ENCODE assay signal across 24 mouse cellular contexts in genomic region chr11:85613586-85613985, GRCm38 (mm10).
A peak's percentile ranks its signal among the peaks of the same experiment; 100 is the strongest.
DNase-seq lines count a peak whose midpoint lies in the region; ATAC-seq and TF ChIP-seq lines count a peak whose summit lies in the region.
"Had no signal": no experiment of that assay in that cellular context is flagged by ENCODE, and none has a peak within 500 bp of the region (broad histone marks: within the 10 kb centered on the region; RNA-seq: fewer than 3 reads in every experiment).

No protein-coding gene starts in this region.

- no peaks in the 10 kb centered on the region for H3K4me1 ChIP-seq in intestine, embryonic 16.5 days (ENCODE audit: control insufficient read depth, insufficient read depth, low read length)
- no peaks in the 10 kb centered on the region for H3K4me1 ChIP-seq in intestine, postnatal 0 days (replicated peaks; ENCODE audit: control insufficient read depth, insufficient read depth, low read length)
- peaks cover 4% of the 10 kb centered on the region; the same call in 1 of the 2 replicates for H3K4me1 ChIP-seq in liver, adult 2 months (ENCODE audit: control insufficient read depth, insufficient read depth, low read length)
- peaks cover 5% of the 10 kb centered on the region; the same call in 1 of the 2 replicates for H3K4me1 ChIP-seq in liver, postnatal 0 days (ENCODE audit: insufficient read depth)
- H3K4me1 ChIP-seq in stomach, embryonic 16.5 days (ENCODE audit: control insufficient read depth, insufficient read depth, low read length): peaks cover 27% of the 10 kb centered on the region
- H3K4me1 ChIP-seq in stomach, postnatal 0 days (replicated peaks; ENCODE audit: control insufficient read depth, insufficient read depth): no peaks in the 10 kb centered on the region; the same call in 1 of the 2 replicates
- H3K4me1 ChIP-seq: midbrain, embryonic 15.5 days had no signal

- no peaks in the 10 kb centered on the region for H3K27me3 ChIP-seq in intestine, embryonic 16.5 days (replicated peaks; ENCODE audit: control insufficient read depth, insufficient read depth, low read length)
- no peaks in the 10 kb centered on the region for H3K27me3 ChIP-seq in intestine, postnatal 0 days (replicated peaks; ENCODE audit: control insufficient read depth, insufficient read depth, low read length)
- H3K27me3 ChIP-seq in liver, adult 2 months (ENCODE audit: control insufficient read depth, insufficient read depth, low read length): no peaks in the 10 kb centered on the region
- H3K27me3 ChIP-seq in liver, postnatal 0 days (ENCODE audit: insufficient read depth, low read length): no peaks in the 10 kb centered on the region
- no peaks in the 10 kb centered on the region for H3K27me3 ChIP-seq in stomach, embryonic 16.5 days (ENCODE audit: control insufficient read depth, insufficient read depth, low read length)
- H3K27me3 ChIP-seq in stomach, postnatal 0 days (ENCODE audit: control insufficient read depth, insufficient read depth, low read length): no peaks in the 10 kb centered on the region
- H3K27me3 ChIP-seq: heart, embryonic 15.5 days; liver, embryonic 13.5 days; midbrain, embryonic 15.5 days; Patski; stomach, embryonic 15.5 days had no signal

- peak overlapping the region; percentile 10; the same call in 1 of the 2 replicates for H3K27ac ChIP-seq in intestine, embryonic 16.5 days (ENCODE audit: low read length)
- H3K27ac ChIP-seq in intestine, postnatal 0 days (ENCODE audit: low read depth, low read length): no peak overlapping the region
- H3K27ac ChIP-seq in liver, adult 2 months (replicated peaks; ENCODE audit: insufficient read depth, low read depth, low read length): no peak overlapping the region
- no peak overlapping the region for H3K27ac ChIP-seq in liver, postnatal 0 days (ENCODE audit: low read depth)
- H3K27ac ChIP-seq in stomach, embryonic 16.5 days (ENCODE audit: low read length): 0 out of 2 replicates have a peak overlapping the region, but pooled peaks have one; percentile 13
- H3K27ac ChIP-seq in stomach, postnatal 0 days (replicated peaks): no peak overlapping the region
- H3K27ac ChIP-seq: heart, embryonic 10.5 days; heart, embryonic 15.5 days; hindbrain, embryonic 14.5 days; liver, embryonic 13.5 days; midbrain, embryonic 15.5 days; stomach, embryonic 15.5 days had no signal

- no peaks in the 10 kb centered on the region for H3K36me3 ChIP-seq in intestine, embryonic 16.5 days (ENCODE audit: control insufficient read depth, insufficient read depth, low read length)
- H3K36me3 ChIP-seq in intestine, postnatal 0 days (ENCODE audit: control insufficient read depth, insufficient read depth): no peaks in the 10 kb centered on the region
- H3K36me3 ChIP-seq in liver, adult 2 months (ENCODE audit: control insufficient read depth, insufficient read depth, low read length): no peaks in the 10 kb centered on the region
- no peaks in the 10 kb centered on the region for H3K36me3 ChIP-seq in liver, postnatal 0 days (replicated peaks; ENCODE audit: insufficient read depth, low read length)
- H3K36me3 ChIP-seq in stomach, embryonic 16.5 days (ENCODE audit: control insufficient read depth, insufficient read depth, low read length): no peaks in the 10 kb centered on the region
- no peaks in the 10 kb centered on the region for H3K36me3 ChIP-seq in stomach, postnatal 0 days (ENCODE audit: control insufficient read depth, insufficient read depth, low read length)
- H3K36me3 ChIP-seq: heart, embryonic 10.5 days; heart, embryonic 15.5 days; liver, embryonic 13.5 days; midbrain, embryonic 15.5 days; stomach, embryonic 15.5 days had no signal

- WGBS in intestine, embryonic 16.5 days: 42% methylated on average over 3 of the region's 3 CpGs
- 37% methylated on average over 3 of the region's 3 CpGs for WGBS in intestine, postnatal 0 days
- 15% methylated on average over 3 of the region's 3 CpGs for WGBS in liver, adult 2 months
- WGBS in liver, postnatal 0 days (ENCODE audit: insufficient replicate concordance): 45% methylated on average over 3 of the region's 3 CpGs
- WGBS in stomach, embryonic 16.5 days: 50% methylated on average over 3 of the region's 3 CpGs
- whole genome bisulfite sequencing in stomach, postnatal 0 days: 52% methylated on average over 3 of the region's 3 CpGs

- no peak for TF ChIP-seq POLR2A in liver, adult 2 months (IDR thresholded peaks at IDR 0.05; ENCODE audit: extremely low read depth, insufficient read depth, low read length)

- H3K4me3 ChIP-seq in intestine, embryonic 16.5 days (ENCODE audit: low read length): no peak overlapping the region
- H3K4me3 ChIP-seq in intestine, postnatal 0 days (ENCODE audit: low read depth, low read length): no peak overlapping the region
- no peak overlapping the region for H3K4me3 ChIP-seq in liver, adult 2 months (ENCODE audit: insufficient read depth, low read depth, low read length)
- no peak overlapping the region for H3K4me3 ChIP-seq in liver, postnatal 0 days (ENCODE audit: low read depth, low read length)
- no peak overlapping the region for H3K4me3 ChIP-seq in stomach, embryonic 16.5 days (replicated peaks; ENCODE audit: low read length)
- H3K4me3 ChIP-seq in stomach, postnatal 0 days (ENCODE audit: low read depth, low read length): no peak overlapping the region
- H3K4me3 ChIP-seq: erythroblast, embryonic 14.5 days; heart, embryonic 10.5 days; heart, embryonic 15.5 days; liver, embryonic 13.5 days; midbrain, embryonic 15.5 days; stomach, embryonic 15.5 days had no signal

- TF ChIP-seq EP300 in liver, postnatal 0 days (IDR thresholded peaks at IDR 0.05; ENCODE audit: low read depth): no peak
- no peak for TF ChIP-seq EP300 in stomach, postnatal 0 days (optimal IDR thresholded peaks at IDR 0.05)

- TF ChIP-seq CTCF in intestine, postnatal 0 days (IDR thresholded peaks at IDR 0.05; ENCODE audit: low read depth): no peak
- TF ChIP-seq CTCF in liver, adult 2 months (IDR thresholded peaks at IDR 0.05; ENCODE audit: low read depth, low read length): no peak
- TF ChIP-seq CTCF in liver, postnatal 0 days (IDR thresholded peaks at IDR 0.05; ENCODE audit: low read depth): no peak
- no peak for TF ChIP-seq CTCF in stomach, postnatal 0 days (IDR thresholded peaks at IDR 0.05; ENCODE audit: low read depth)

- no peak overlapping the region for H3K4me2 ChIP-seq in intestine, embryonic 16.5 days (ENCODE audit: low read depth, low read length)
- H3K4me2 ChIP-seq in intestine, postnatal 0 days (replicated peaks; ENCODE audit: low read depth): no peak overlapping the region
- no peak overlapping the region for H3K4me2 ChIP-seq in liver, postnatal 0 days (ENCODE audit: low read depth, low read length)
- no peak overlapping the region for H3K4me2 ChIP-seq in stomach, embryonic 16.5 days (ENCODE audit: low read depth, low read length)
- H3K4me2 ChIP-seq in stomach, postnatal 0 days (replicated peaks; ENCODE audit: low read depth): no peak overlapping the region
- H3K4me2 ChIP-seq: heart, embryonic 15.5 days; hindbrain, embryonic 14.5 days; liver, embryonic 13.5 days; midbrain, embryonic 15.5 days; stomach, embryonic 15.5 days had no signal

- H3K9me3 ChIP-seq in intestine, embryonic 16.5 days (ENCODE audit: control insufficient read depth, low read length): no peaks in the 10 kb centered on the region
- H3K9me3 ChIP-seq in intestine, postnatal 0 days (ENCODE audit: control insufficient read depth): no peaks in the 10 kb centered on the region
- no peaks in the 10 kb centered on the region for H3K9me3 ChIP-seq in liver, postnatal 0 days (ENCODE audit: low read length)
- H3K9me3 ChIP-seq in stomach, embryonic 16.5 days (replicated peaks; ENCODE audit: control insufficient read depth, low read length): no peaks in the 10 kb centered on the region
- no peaks in the 10 kb centered on the region for H3K9me3 ChIP-seq in stomach, postnatal 0 days (ENCODE audit: control insufficient read depth, low read length)
- H3K9me3 ChIP-seq: heart, embryonic 10.5 days; heart, embryonic 15.5 days; liver, embryonic 13.5 days; midbrain, embryonic 15.5 days; stomach, embryonic 15.5 days had no signal

- ATAC-seq in intestine, embryonic 16.5 days: no peak
- ATAC-seq in intestine, postnatal 0 days: no peak
- ATAC-seq in liver, postnatal 0 days: no peak
- no peak for ATAC-seq in stomach, embryonic 16.5 days (ENCODE audit: insufficient read depth, low FRiP score)
- no peak for ATAC-seq in stomach, postnatal 0 days (ENCODE audit: low FRiP score, low TSS enrichment)
- ATAC-seq: forebrain, embryonic 16.5 days; midbrain, embryonic 15.5 days; Patski had no signal

- H3K9ac ChIP-seq in intestine, embryonic 16.5 days (ENCODE audit: low read depth, low read length): no peak overlapping the region
- no peak overlapping the region for H3K9ac ChIP-seq in intestine, postnatal 0 days (ENCODE audit: low read depth, low read length)
- no peak overlapping the region for H3K9ac ChIP-seq in liver, adult 2 months (ENCODE audit: low read depth, low read length)
- no peak overlapping the region for H3K9ac ChIP-seq in liver, postnatal 0 days (replicated peaks)
- H3K9ac ChIP-seq in stomach, embryonic 16.5 days (ENCODE audit: low read length): no peak overlapping the region
- no peak overlapping the region for H3K9ac ChIP-seq in stomach, postnatal 0 days (ENCODE audit: low read length)
- H3K9ac ChIP-seq: heart, embryonic 15.5 days; hindbrain, embryonic 14.5 days; liver, embryonic 13.5 days; midbrain, embryonic 15.5 days; stomach, embryonic 15.5 days had no signal

- DNase-seq in adrenal gland, adult 8-10 months: peak; percentile 28
- no peak for DNase-seq in adrenal gland, adult 18-20 months (ENCODE audit: low spot score in 2 of 2)
- DNase-seq in liver, adult 2 months (ENCODE audit: extremely low read depth, low read depth, low spot score): peak; percentile 74
- DNase-seq in liver, postnatal 0 days: no peak
- no peak for DNase-seq in stomach, postnatal 0 days (ENCODE audit: low spot score)
- DNase-seq: cerebellum, adult 18-20 months; cerebellum, postnatal 10 days; layer of hippocampus, postnatal 36 days; left cerebral cortex, postnatal 4 days; liver, embryonic 13.5 days; right cerebral cortex, postnatal 25 days; thymus, adult 18-20 months; thymus, postnatal 25 days had no signal

- H3K79me2 ChIP-seq in liver, adult 2 months (ENCODE audit: control insufficient read depth, insufficient read depth, low read length): no peaks in the 10 kb centered on the region

Comparison
In these comparisons a context has a peak if more than half of its experiments do, and no peak if none do; other contexts are left out.
1. DNase-seq: peak in adrenal gland, adult 8-10 months (single experiment) and liver, adult 2 months (single experiment); none in adrenal gland, adult 18-20 months (0 of 2), liver, postnatal 0 days (single experiment) and stomach, postnatal 0 days (single experiment).
2. H3K27ac ChIP-seq: peak in intestine, embryonic 16.5 days (single experiment) and stomach, embryonic 16.5 days (single experiment); none in intestine, postnatal 0 days (single experiment), liver, adult 2 months (single experiment), liver, postnatal 0 days (single experiment) and stomach, postnatal 0 days (single experiment).